Mouse (Mus musculus): ENCODE results near the gene Cldn34d. TPM values are rescaled to one million over a fixed set of nuclear protein-coding genes. Genes with fewer than 3 reads are reported as not detected.

The Cldn34d gene
- not detected in 2 replicates for polyA plus RNA-seq (2015; fragmentation: Nextera tagmentation; extraction: Ambion mirVana)

DNA sequence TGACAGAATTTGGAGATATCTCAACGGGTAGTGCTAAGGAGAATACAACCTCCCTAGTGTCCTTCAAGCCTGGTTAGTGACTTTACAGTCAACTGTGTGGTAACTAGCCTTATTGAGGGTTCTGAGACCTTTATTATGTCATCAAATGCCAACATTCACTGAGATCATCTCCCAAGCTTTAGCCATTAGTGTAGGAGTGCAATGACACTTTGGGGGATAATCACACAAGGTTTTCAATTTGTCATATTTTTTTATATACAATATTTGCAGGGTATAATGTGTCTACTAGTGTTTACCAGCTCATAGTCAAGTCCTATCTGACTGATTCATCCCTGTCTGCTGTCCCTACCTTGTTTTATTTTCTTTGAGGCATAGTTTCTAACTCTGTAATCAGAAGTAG lies at the start of gene Cldn34d:
TSS of gene Cldn34d (minus strand) at position 101 of the 400 bp plus-strand sequence.
- Histone ChIP-seq H3K4me3 (ENCODE audit: low read length) (no peak within 1 kb of the TSS), H3K27me3 (ENCODE audit: control insufficient read depth, insufficient read depth, low read length) (no peaks in the 10 kb centered on the region), H3K9me3 (replicated peaks; ENCODE audit: control insufficient read depth, low read length) (0 out of 2 replicates have a peak, but pooled peaks cover 3% of the 10 kb centered on the region), H3K4me2 (ENCODE audit: low read depth, low read length) (no peak within 1 kb of the TSS), H3K9ac (ENCODE audit: low read length) (no peak within 1 kb of the TSS), H3K36me3 (ENCODE audit: control insufficient read depth, insufficient read depth) (no peaks in the 10 kb centered on the region), H3K27ac (ENCODE audit: low read length) (no peak within 1 kb of the TSS), H3K4me1 (ENCODE audit: control insufficient read depth, insufficient read depth, low read length) (no peaks in the 10 kb centered on the region)
- no peak for ATAC-seq (replicated peaks; ENCODE audit: extremely low read depth, insufficient read depth, low FRiP score)
- 46% methylated on average over 1 of the region's 1 CpGs for WGBS

DNA sequence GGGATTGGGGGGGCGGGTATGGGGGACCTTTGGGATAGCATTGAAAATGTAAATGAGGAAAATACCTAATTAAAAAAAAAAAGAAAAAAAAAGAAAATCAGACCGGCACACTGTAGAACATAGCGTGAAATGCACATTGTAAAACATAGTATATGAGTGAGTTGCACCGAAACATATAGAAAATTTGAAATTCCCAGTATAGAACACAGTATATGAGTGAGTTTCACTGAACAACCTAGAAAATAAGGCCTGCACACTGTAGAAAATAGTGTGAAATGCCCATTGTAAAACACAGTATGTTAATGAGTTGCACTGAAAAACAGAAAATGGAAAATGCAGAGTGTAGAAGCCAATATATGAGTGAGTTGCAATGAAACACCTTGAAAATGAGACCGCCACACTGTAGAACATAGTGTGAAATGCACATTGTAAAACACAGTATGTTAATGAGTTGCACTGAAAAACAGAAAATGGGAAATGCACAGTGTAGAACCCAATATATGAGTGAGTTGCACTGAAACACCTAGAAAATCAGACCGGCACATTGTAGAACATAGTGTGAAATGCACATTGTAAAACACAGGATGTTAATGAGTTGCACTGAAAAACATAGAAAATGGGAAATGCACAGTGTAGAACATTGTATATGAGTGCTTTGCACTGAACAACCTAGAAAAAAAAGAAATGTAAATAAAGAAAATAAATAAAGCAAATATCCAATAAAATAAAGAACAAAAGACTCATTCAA lies 4.1 kb downstream of the Cldn34d start:
- peak; percentile 100 for ATAC-seq (replicated peaks; ENCODE audit: extremely low read depth, insufficient read depth, low FRiP score)
- Histone ChIP-seq H3K4me1 (ENCODE audit: control insufficient read depth, insufficient read depth, low read length) (no peaks in the 10 kb centered on the region), H3K4me3 (ENCODE audit: low read length) (no peak overlapping the region), H3K9ac (ENCODE audit: low read length) (no peak overlapping the region), H3K4me2 (ENCODE audit: low read depth, low read length) (no peak overlapping the region), H3K9me3 (replicated peaks; ENCODE audit: control insufficient read depth, low read length) (no peaks in the 10 kb centered on the region), H3K27me3 (ENCODE audit: control insufficient read depth, insufficient read depth, low read length) (no peaks in the 10 kb centered on the region), H3K36me3 (ENCODE audit: control insufficient read depth, insufficient read depth) (no peaks in the 10 kb centered on the region), H3K27ac (ENCODE audit: low read length) (no peak overlapping the region)
- WGBS: 46% methylated on average over 5 of the region's 6 CpGs

Other genes starting within 250 kb of the Cldn34d start
- not detected in 2 replicates for gene Cldn34b4, start 209.6 kb downstream of the Cldn34d start, polyA plus RNA-seq (2015; fragmentation: Nextera tagmentation; extraction: Ambion mirVana)